Mouse (Mus musculus): ENCODE results near the gene Atrnl1.

GRCm38 (mm10) chr19:58063541-58063940 is 452.7 kb downstream of the Atrnl1 start:
- TF ChIP-seq CTCF (IDR thresholded peaks at IDR 0.05; ENCODE audit: extremely low read depth, insufficient read depth, insufficient read length, insufficient replicate concordance) (no peak), POLR2A (IDR thresholded peaks at IDR 0.05; ENCODE audit: low read depth, low read length) (no peak)
